Mouse (Mus musculus) megakaryocyte, embryonic 14.5 days (primary cell): ENCODE measurements around the gene Irf9.

ENCODE experiments used
- FLI1 ChIP-seq: IDR thresholded peaks from 2 replicates; pipeline ENCODE4 v1.6.1; 2012; ENCODE audit warnings: low read length, inconsistent platforms, mixed read lengths
- GATA1 ChIP-seq: IDR thresholded peaks from 3 replicates; pipeline ENCODE4 v1.6.1; 2012; ENCODE audit warnings: mixed read lengths, low read length, inconsistent platforms, borderline replicate concordance

GRCm38 (mm10) chr14:55616844-55617243, 13.5 kb downstream of the Irf9 start:
- TF ChIP-seq FLI1, result no peak
- no peak for TF ChIP-seq GATA1
